Mouse (Mus musculus): Measurements from ENCODE around the gene Snx20. TPM values are rescaled to one million over a fixed set of nuclear protein-coding genes. Genes with fewer than 3 reads are reported as not detected.
A peak's percentile ranks its signal among the peaks of the same experiment; 100 is the strongest.

Snx20 gene
- polyA plus RNA-seq, 1 experiment from 2014 or later = 2.2 TPM

- H3K4me1 ChIP-seq = peaks cover 3% of the 10 kb centered on the region
- WGBS = 61% methylated on average over 5 of the region's 5 CpGs
- H3K9me3 ChIP-seq = no peaks in the 10 kb centered on the region
- ATAC-seq (ENCODE audit: insufficient number of reproducible peaks, low FRiP score, low TSS enrichment, low read depth) = no peak
- H3K4me2 ChIP-seq = no peak overlapping the region
- no peaks in the 10 kb centered on the region for H3K36me3 ChIP-seq
- H3K27me3 ChIP-seq = peaks cover 31% of the 10 kb centered on the region
- no peak overlapping the region for H3K27ac ChIP-seq
- H3K4me3 ChIP-seq = no peak overlapping the region
- H3K9ac ChIP-seq = no peak overlapping the region
Measured at GRCm38 (mm10) chr8:88620931-88621330, 15.0 kb downstream of the Snx20 start.

DNA sequence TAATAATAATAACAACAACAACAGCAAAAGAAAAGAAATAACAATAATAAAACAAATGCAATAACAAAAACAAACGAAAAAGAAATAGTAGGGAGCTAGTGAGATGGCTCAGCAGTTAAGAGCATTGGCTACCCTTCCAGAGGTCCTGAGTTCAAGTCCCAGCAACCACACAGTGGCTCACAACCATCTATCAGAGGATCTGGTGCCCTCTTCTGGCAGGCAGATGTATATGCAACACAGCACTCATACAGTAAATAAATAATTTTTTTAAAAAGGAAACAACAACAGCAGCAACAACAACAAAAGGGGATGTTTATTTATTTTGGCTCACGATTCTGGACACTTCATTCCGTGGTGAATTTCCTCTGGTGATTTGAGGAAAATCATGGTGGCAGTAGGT, 16.4 kb downstream of the Snx20 start:
- Histone ChIP-seq H3K27me3 (peaks cover 25% of the 10 kb centered on the region; the same call in 1 of the 2 replicates), H3K36me3 (no peaks in the 10 kb centered on the region), H3K27ac (no peak overlapping the region), H3K4me2 (no peak overlapping the region), H3K4me1 (peaks cover 3% of the 10 kb centered on the region), H3K4me3 (no peak overlapping the region), H3K9ac (no peak overlapping the region), H3K9me3 (no peaks in the 10 kb centered on the region)
- 78% methylated on average over 3 of the region's 3 CpGs for WGBS
- no peak for ATAC-seq (ENCODE audit: insufficient number of reproducible peaks, low FRiP score, low TSS enrichment, low read depth)

DNA sequence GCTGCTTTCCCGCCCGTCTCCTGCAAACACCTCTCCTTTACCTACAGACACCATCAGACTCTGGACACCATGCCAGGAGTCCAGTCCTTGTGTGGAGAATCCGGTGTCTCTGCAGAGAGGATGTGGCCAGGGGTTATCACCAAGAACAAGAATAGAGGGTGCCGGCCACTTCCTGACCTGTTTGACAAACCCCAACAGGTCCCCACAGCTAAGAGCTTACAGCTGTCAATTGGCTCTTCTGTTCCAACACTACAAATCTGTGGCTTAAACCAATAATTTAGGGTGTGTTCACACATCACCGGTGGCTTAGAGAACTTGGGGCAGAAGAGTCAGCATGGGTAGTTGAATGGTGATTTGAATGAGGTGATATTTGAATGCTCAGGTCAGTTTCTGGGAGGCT, 17.3 kb downstream of the Snx20 start:
- H3K27me3 ChIP-seq = peaks cover 25% of the 10 kb centered on the region; the same call in 1 of the 2 replicates
- 71% methylated on average over 5 of the region's 5 CpGs for WGBS

DNA sequence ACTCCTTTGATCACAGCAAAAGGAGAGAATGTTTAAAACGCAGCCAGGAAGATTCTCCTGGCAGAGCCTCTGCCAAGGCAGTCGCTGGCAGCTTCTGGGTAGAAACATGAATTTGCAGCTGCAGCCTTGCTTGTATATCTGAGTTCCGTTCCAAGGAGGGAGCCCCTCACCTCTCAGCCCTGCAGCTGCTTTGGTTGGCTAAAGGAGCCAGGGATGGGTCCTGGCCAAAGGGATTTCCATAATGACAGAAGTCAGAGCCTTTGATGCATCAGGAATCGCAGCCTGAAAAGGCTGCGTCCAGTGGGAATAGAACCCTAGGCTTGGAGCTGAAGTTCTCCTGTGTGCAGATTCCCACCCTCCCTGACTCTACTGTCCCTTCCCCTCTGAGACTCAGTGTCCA, 20.9 kb downstream of the Snx20 start:
- no peak for ATAC-seq (ENCODE audit: insufficient number of reproducible peaks, low FRiP score, low TSS enrichment, low read depth)
- 48% methylated on average over 5 of the region's 5 CpGs for WGBS

More for the DNA sequence above, 17.3 kb downstream of the Snx20 start:
- H3K4me3 ChIP-seq = no peak overlapping the region
- H3K4me2 ChIP-seq = no peak overlapping the region
- H3K36me3 ChIP-seq = no peaks in the 10 kb centered on the region
- H3K9me3 ChIP-seq = no peaks in the 10 kb centered on the region
- no peak overlapping the region for H3K27ac ChIP-seq
- no peak for ATAC-seq (ENCODE audit: insufficient number of reproducible peaks, low FRiP score, low TSS enrichment, low read depth)
- H3K9ac ChIP-seq = no peak overlapping the region
- H3K4me1 ChIP-seq = peaks cover 3% of the 10 kb centered on the region

GRCm38 (mm10) chr8:88610271-88610670, 25.7 kb downstream of the Snx20 start:
- Histone ChIP-seq H3K9me3 (no peaks in the 10 kb centered on the region), H3K27ac (no peak overlapping the region), H3K36me3 (no peaks in the 10 kb centered on the region), H3K4me3 (no peak overlapping the region), H3K9ac (no peak overlapping the region), H3K4me1 (peaks cover 2% of the 10 kb centered on the region), H3K27me3 (0 out of 2 replicates have a peak, but pooled peaks cover 14% of the 10 kb centered on the region), H3K4me2 (no peak overlapping the region)
- no peak for ATAC-seq (ENCODE audit: insufficient number of reproducible peaks, low FRiP score, low TSS enrichment, low read depth)
- WGBS = 42% methylated on average over 6 of the region's 6 CpGs

More for the DNA sequence above, 20.9 kb downstream of the Snx20 start:
- H3K4me1 ChIP-seq = no peaks in the 10 kb centered on the region
- no peak overlapping the region for H3K27ac ChIP-seq
- H3K4me3 ChIP-seq = no peak overlapping the region
- 0 out of 2 replicates have a peak, but pooled peaks cover 14% of the 10 kb centered on the region for H3K27me3 ChIP-seq
- no peak overlapping the region for H3K4me2 ChIP-seq
- no peaks in the 10 kb centered on the region for H3K9me3 ChIP-seq
- H3K9ac ChIP-seq = no peak overlapping the region
- H3K36me3 ChIP-seq = no peaks in the 10 kb centered on the region

- no peak for ATAC-seq (ENCODE audit: insufficient number of reproducible peaks, low FRiP score, low TSS enrichment, low read depth)
- no peak overlapping the region for H3K27ac ChIP-seq
- 0 out of 2 replicates have a peak, but pooled peaks cover 8% of the 10 kb centered on the region for H3K27me3 ChIP-seq
- no peak overlapping the region for H3K4me3 ChIP-seq
- no peaks in the 10 kb centered on the region for H3K36me3 ChIP-seq
- no peak overlapping the region for H3K4me2 ChIP-seq
- WGBS = 78% methylated on average over 8 of the region's 8 CpGs
- H3K4me1 ChIP-seq = peaks cover 14% of the 10 kb centered on the region
- H3K9ac ChIP-seq = no peak overlapping the region
- H3K9me3 ChIP-seq = no peaks in the 10 kb centered on the region
Measured at GRCm38 (mm10) chr8:88609036-88609435, 26.9 kb downstream of the Snx20 start.

DNA sequence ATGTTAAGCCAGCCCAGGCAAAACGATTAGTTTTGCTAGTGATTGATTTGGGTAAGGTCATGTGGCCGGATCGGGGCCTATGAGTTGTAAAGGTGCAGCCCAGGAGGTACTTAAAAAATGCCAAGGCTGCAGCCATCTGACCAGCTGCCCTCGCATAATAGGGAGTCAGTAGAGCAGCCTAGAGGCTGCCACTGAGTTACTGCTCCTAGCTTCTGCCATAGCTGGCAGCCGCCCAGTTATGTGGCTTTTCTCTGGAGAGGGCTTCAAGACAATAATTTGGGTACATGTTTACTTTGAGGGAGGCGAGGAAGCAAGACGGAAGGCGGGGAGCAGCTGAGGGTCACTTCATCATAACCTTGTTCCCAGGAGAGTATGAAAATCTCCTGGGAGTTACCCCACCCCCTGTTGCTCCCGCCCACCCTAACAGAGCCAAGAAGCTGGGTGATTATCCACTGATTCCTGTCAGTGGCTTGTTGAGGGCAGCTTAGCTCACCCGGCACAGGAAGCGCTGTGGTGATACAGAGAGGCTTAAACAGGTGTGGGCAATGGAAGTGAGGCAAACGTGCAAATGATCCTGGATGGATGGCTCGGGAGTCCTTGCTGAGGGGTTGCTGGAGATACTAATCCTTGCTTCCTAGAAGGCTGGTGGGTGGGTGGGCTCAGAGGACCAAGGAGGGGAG, 30.4 kb downstream of the Snx20 start:
- Histone ChIP-seq H3K4me2 (no peak overlapping the region), H3K9me3 (no peaks in the 10 kb centered on the region), H3K27ac (no peak overlapping the region), H3K9ac (no peak overlapping the region), H3K4me1 (peaks cover 26% of the 10 kb centered on the region), H3K36me3 (no peaks in the 10 kb centered on the region), H3K27me3 (0 out of 2 replicates have a peak, but pooled peaks cover 8% of the 10 kb centered on the region), H3K4me3 (no peak overlapping the region)
- whole genome bisulfite sequencing = 43% methylated on average over 13 of the region's 13 CpGs
- ATAC-seq (ENCODE audit: insufficient number of reproducible peaks, low FRiP score, low TSS enrichment, low read depth) = no peak

DNA sequence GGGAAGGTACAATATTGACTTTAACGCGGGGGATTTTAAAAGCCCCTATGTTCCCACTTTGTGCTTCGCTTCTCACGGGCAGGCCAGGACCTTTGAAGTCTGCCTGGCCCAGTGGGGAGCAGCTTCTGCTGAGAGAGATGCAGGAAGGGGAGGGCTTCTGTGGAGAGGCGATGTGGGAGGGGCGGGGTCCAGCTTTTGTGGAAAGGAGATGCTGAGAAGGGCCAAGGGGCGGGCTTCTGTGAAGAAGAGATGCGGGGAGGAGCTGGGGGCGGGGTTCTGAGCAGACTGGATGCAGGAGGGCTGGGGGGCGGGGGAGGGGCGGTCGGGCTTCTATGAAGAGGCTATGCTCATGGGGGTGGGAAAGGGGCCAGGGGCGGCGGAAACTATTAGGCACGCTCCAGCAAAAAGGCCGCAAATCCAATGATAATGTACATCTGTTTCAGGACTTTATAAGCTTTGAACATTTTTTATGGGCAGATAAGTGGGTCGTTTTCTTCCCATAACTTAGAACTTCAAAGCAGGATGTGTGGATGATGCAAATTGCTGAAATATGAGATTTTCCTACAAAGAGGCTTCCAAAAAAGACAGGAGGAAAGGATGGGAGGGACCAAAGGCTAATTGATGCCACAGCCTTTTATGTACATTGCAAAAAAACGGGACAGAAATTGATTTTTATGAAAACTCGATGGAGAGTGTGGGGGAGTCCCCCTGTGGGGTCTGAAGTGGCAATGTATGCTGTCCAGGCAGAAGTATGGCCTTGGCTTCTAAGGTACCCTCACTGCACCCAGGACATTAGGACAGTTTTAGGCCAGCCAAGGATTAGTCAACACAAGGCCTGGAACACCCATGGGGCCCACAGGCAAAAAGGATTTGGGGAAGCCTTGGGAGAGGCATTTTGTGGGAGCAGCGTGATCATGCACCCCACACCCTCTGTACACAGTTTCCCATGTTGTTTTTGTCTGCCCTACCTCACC, 31.6 kb downstream of the Snx20 start:
- no peaks in the 10 kb centered on the region for H3K27me3 ChIP-seq
- H3K4me1 ChIP-seq = peaks cover 26% of the 10 kb centered on the region
- no peak overlapping the region for H3K9ac ChIP-seq
- no peaks in the 10 kb centered on the region for H3K9me3 ChIP-seq
- peak overlapping the region; percentile 48 for H3K4me2 ChIP-seq
- H3K27ac ChIP-seq = no peak overlapping the region
- H3K36me3 ChIP-seq = no peaks in the 10 kb centered on the region
- 3% methylated on average over 19 of the region's 20 CpGs for WGBS
- peak overlapping the region; percentile 26 for H3K4me3 ChIP-seq
- ATAC-seq (ENCODE audit: insufficient number of reproducible peaks, low FRiP score, low TSS enrichment, low read depth) = peak; percentile 75; the same call in 1 of the 2 replicates

- Histone ChIP-seq H3K4me3 (peak overlapping the region; percentile 26), H3K27ac (no peak overlapping the region), H3K4me1 (peaks cover 32% of the 10 kb centered on the region), H3K27me3 (no peaks in the 10 kb centered on the region), H3K9me3 (no peaks in the 10 kb centered on the region), H3K36me3 (no peaks in the 10 kb centered on the region), H3K9ac (no peak overlapping the region), H3K4me2 (peak overlapping the region; percentile 48)
- no peak for ATAC-seq (ENCODE audit: insufficient number of reproducible peaks, low FRiP score, low TSS enrichment, low read depth)
- WGBS = 5% methylated on average over 10 of the region's 10 CpGs
Measured at GRCm38 (mm10) chr8:88603446-88603989, 32.4 kb downstream of the Snx20 start.

GRCm38 (mm10) chr8:88599491-88599890, 36.4 kb downstream of the Snx20 start:
- no peaks in the 10 kb centered on the region for H3K36me3 ChIP-seq

GRCm38 (mm10) chr8:88598578-88598977, 37.4 kb downstream of the Snx20 start:
- Histone ChIP-seq H3K27me3 (no peaks in the 10 kb centered on the region), H3K4me1 (peaks cover 14% of the 10 kb centered on the region), H3K9me3 (no peaks in the 10 kb centered on the region), H3K9ac (no peak overlapping the region), H3K36me3 (no peaks in the 10 kb centered on the region), H3K4me3 (no peak overlapping the region), H3K4me2 (no peak overlapping the region), H3K27ac (no peak overlapping the region)
- 53% methylated on average over 5 of the region's 5 CpGs for WGBS
- ATAC-seq (ENCODE audit: insufficient number of reproducible peaks, low FRiP score, low TSS enrichment, low read depth) = no peak

More at GRCm38 (mm10) chr8:88599491-88599890, 36.4 kb downstream of the Snx20 start:
- Histone ChIP-seq H3K4me2 (no peak overlapping the region), H3K27ac (no peak overlapping the region), H3K9ac (no peak overlapping the region), H3K27me3 (no peaks in the 10 kb centered on the region), H3K9me3 (no peaks in the 10 kb centered on the region), H3K4me3 (no peak overlapping the region), H3K4me1 (peaks cover 23% of the 10 kb centered on the region)
- 48% methylated on average over 7 of the region's 7 CpGs for WGBS
- no peak for ATAC-seq (ENCODE audit: insufficient number of reproducible peaks, low FRiP score, low TSS enrichment, low read depth)

Measured in limb, embryonic 15.5 days (tissue).